Mouse (Mus musculus): ENCODE results near the gene Gm49336. TPM values are rescaled to one million over a fixed set of nuclear protein-coding genes. Genes with fewer than 3 reads are reported as not detected.
A peak's percentile ranks its signal among the peaks of the same experiment; 100 is the strongest.

Gm49336 gene
- polyA plus RNA-seq, 1 experiment = 52.3 TPM

- DNase-seq (ENCODE audit: low read depth) = no peak
These were observed 70.0 kb downstream of the Gm49336 start for GRCm38 (mm10) chr14:60181306-60181705.

GRCm38 (mm10) chr14:60178571-60178955, 72.7 kb downstream of the Gm49336 start:
- no peak for TF ChIP-seq POLR2A (IDR thresholded peaks at IDR 0.05; ENCODE audit: borderline replicate concordance, extremely low read depth, insufficient read depth, insufficient read length, poor library complexity, severe bottlenecking)
- TF ChIP-seq CTCF (IDR thresholded peaks at IDR 0.05; ENCODE audit: borderline replicate concordance, extremely low read depth, insufficient read depth, insufficient read length) = no peak
- DNase-seq (ENCODE audit: low read depth) = no peak

More at GRCm38 (mm10) chr14:60181306-60181705, 70.0 kb downstream of the Gm49336 start:
- TF ChIP-seq CTCF (IDR thresholded peaks at IDR 0.05; ENCODE audit: borderline replicate concordance, extremely low read depth, insufficient read depth, insufficient read length) (no peak), POLR2A (IDR thresholded peaks at IDR 0.05; ENCODE audit: borderline replicate concordance, extremely low read depth, insufficient read depth, insufficient read length, poor library complexity, severe bottlenecking) (no peak)

- peak; percentile 61 for DNase-seq (ENCODE audit: low read depth)
These were observed 73.4 kb downstream of the Gm49336 start for GRCm38 (mm10) chr14:60177614-60178570.

GRCm38 (mm10) chr14:60176891-60177613, 74.3 kb downstream of the Gm49336 start:
- DNase-seq (ENCODE audit: low read depth) = peak; percentile 87
- TF ChIP-seq CTCF (IDR thresholded peaks at IDR 0.05; ENCODE audit: borderline replicate concordance, extremely low read depth, insufficient read depth, insufficient read length) (no peak), POLR2A (IDR thresholded peaks at IDR 0.05; ENCODE audit: borderline replicate concordance, extremely low read depth, insufficient read depth, insufficient read length, poor library complexity, severe bottlenecking) (peak; percentile 53; the same call in 1 of the 2 replicates)

More at GRCm38 (mm10) chr14:60177614-60178570, 73.4 kb downstream of the Gm49336 start:
- TF ChIP-seq CTCF (IDR thresholded peaks at IDR 0.05; ENCODE audit: borderline replicate concordance, extremely low read depth, insufficient read depth, insufficient read length) (no peak), POLR2A (IDR thresholded peaks at IDR 0.05; ENCODE audit: borderline replicate concordance, extremely low read depth, insufficient read depth, insufficient read length, poor library complexity, severe bottlenecking) (no peak)

- no peak for DNase-seq (ENCODE audit: low read depth)
- TF ChIP-seq POLR2A (IDR thresholded peaks at IDR 0.05; ENCODE audit: borderline replicate concordance, extremely low read depth, insufficient read depth, insufficient read length, poor library complexity, severe bottlenecking) (no peak), CTCF (IDR thresholded peaks at IDR 0.05; ENCODE audit: borderline replicate concordance, extremely low read depth, insufficient read depth, insufficient read length) (no peak)
These were observed 74.8 kb downstream of the Gm49336 start for GRCm38 (mm10) chr14:60176469-60176890.

- peak; percentile 27 for DNase-seq (ENCODE audit: low read depth)
- TF ChIP-seq CTCF (IDR thresholded peaks at IDR 0.05; ENCODE audit: borderline replicate concordance, extremely low read depth, insufficient read depth, insufficient read length) (no peak), POLR2A (IDR thresholded peaks at IDR 0.05; ENCODE audit: borderline replicate concordance, extremely low read depth, insufficient read depth, insufficient read length, poor library complexity, severe bottlenecking) (no peak)
These were observed 78.8 kb downstream of the Gm49336 start for GRCm38 (mm10) chr14:60172286-60173055.

- DNase-seq (ENCODE audit: low read depth) = no peak
- TF ChIP-seq POLR2A (IDR thresholded peaks at IDR 0.05; ENCODE audit: borderline replicate concordance, extremely low read depth, insufficient read depth, insufficient read length, poor library complexity, severe bottlenecking) = no peak
- TF ChIP-seq CTCF (IDR thresholded peaks at IDR 0.05; ENCODE audit: borderline replicate concordance, extremely low read depth, insufficient read depth, insufficient read length) = no peak
These were observed 80.3 kb downstream of the Gm49336 start for GRCm38 (mm10) chr14:60170845-60171610.

GRCm38 (mm10) chr14:60163367-60163766, 87.9 kb downstream of the Gm49336 start:
- no peak for DNase-seq (ENCODE audit: low read depth)
- TF ChIP-seq POLR2A (IDR thresholded peaks at IDR 0.05; ENCODE audit: borderline replicate concordance, extremely low read depth, insufficient read depth, insufficient read length, poor library complexity, severe bottlenecking) (no peak), CTCF (IDR thresholded peaks at IDR 0.05; ENCODE audit: borderline replicate concordance, extremely low read depth, insufficient read depth, insufficient read length) (no peak)

Other genes with a start within 250 kb of the Gm49336 start
- 6.1 and 17.4 TPM in 2 replicates for gene Atp8a2, start 54.3 kb downstream of the Gm49336 start, polyA plus RNA-seq (2012; rRNA removed)
- not detected in 2 replicates for gene Nupl1, start 76 bp downstream of the Gm49336 start, polyA plus RNA-seq (2012; rRNA removed)
- gene Mtmr6, start 13.7 kb upstream of the Gm49336 start, polyA plus RNA-seq (2012; rRNA removed) = 43.8 and 44.8 TPM in 2 replicates
- 25.7 and 27.4 TPM in 2 replicates for gene Amer2, start 121.8 kb upstream of the Gm49336 start, polyA plus RNA-seq (2012; rRNA removed)